Mouse (Mus musculus) heart, adult 9 months (tissue): Measurements from ENCODE around the gene Gm382.

Experiments used
- DNase-seq, 2 experiments: peaks; one replicate each; pipeline ENCODE4 v3.0.0; 2022; ENCODE audit warnings: low spot score in 2 of 2

The Gm382 gene

GRCm38 (mm10) chrX:127039672-127040071 lies at the start of gene Gm382:
Gm382 (plus strand) TSS chrX:127039972.
- DNase-seq: no peak

- no peak for DNase-seq
Observed at GRCm38 (mm10) chrX:127070179-127070578, 30.4 kb downstream of the Gm382 start.

GRCm38 (mm10) chrX:127091282-127091681 lies 51.5 kb downstream of the Gm382 start:
- no peak for DNase-seq

GRCm38 (mm10) chrX:127093036-127093435 lies 53.3 kb downstream of the Gm382 start:
- DNase-seq: no peak

GRCm38 (mm10) chrX:127093961-127094360 lies 54.2 kb downstream of the Gm382 start:
- DNase-seq: no peak

- DNase-seq: no peak
Observed at GRCm38 (mm10) chrX:127104341-127104740, 64.6 kb downstream of the Gm382 start.
